Mouse (Mus musculus) hindbrain, embryonic 16.5 days (tissue): Measurements from ENCODE around the gene Syt12. TPM values are rescaled to one million over a fixed set of nuclear protein-coding genes. Genes with fewer than 3 reads are reported as not detected.
A peak's percentile ranks its signal among the peaks of the same experiment; 100 is the strongest.

Source experiments
- ATAC-seq: fragments of 200-750 bp; cut with Nextera tagmentation; 2 replicates; pipeline ENCODE4 v1.8.0; 2017; ENCODE audit warnings: moderate TSS enrichment, moderate library complexity
- H3K27ac ChIP-seq: fragments of 300-500 bp; sonication (generic); 2 replicates; pipeline ENCODE4 v1.5.1; 2014; ENCODE audit warnings: low read depth, mild to moderate bottlenecking, control low read depth, low read length, moderate library complexity
- H3K27me3 ChIP-seq: fragments of 300-500 bp; sonication (generic); replicated peaks from 2 replicates; pipeline ENCODE4 v1.6.1; 2014; ENCODE audit warnings: low read length; ENCODE audit not compliant: control insufficient read depth, insufficient read depth
- H3K36me3 ChIP-seq: fragments of 300-500 bp; sonication (generic); 2 replicates; pipeline ENCODE4 v1.6.1; 2014; ENCODE audit warnings: mild to moderate bottlenecking, low read length, moderate library complexity, mixed read lengths; ENCODE audit not compliant: control insufficient read depth, insufficient read depth
- H3K4me1 ChIP-seq: fragments of 300-500 bp; sonication (generic); 2 replicates; pipeline ENCODE4 v1.6.1; 2014; ENCODE audit warnings: low read depth, low read length; ENCODE audit not compliant: control insufficient read depth, insufficient read depth
- H3K4me2 ChIP-seq: fragments of 300-500 bp; sonication (generic); 2 replicates; pipeline ENCODE4 v1.6.1; 2014; ENCODE audit warnings: mild to moderate bottlenecking, low read length, control low read depth, moderate library complexity
- H3K4me3 ChIP-seq: fragments of 300-500 bp; sonication (generic); 2 replicates; pipeline ENCODE4 v1.5.1; 2014; ENCODE audit warnings: mild to moderate bottlenecking, low read length, control low read depth, moderate library complexity
- H3K9ac ChIP-seq: fragments of 300-500 bp; sonication (generic); 2 replicates; pipeline ENCODE4 v1.6.1; 2014; ENCODE audit warnings: low read depth, mild to moderate bottlenecking, control low read depth, low read length, moderate library complexity
- H3K9me3 ChIP-seq: fragments of 300-500 bp; sonication (generic); 2 replicates; pipeline ENCODE4 v1.6.1; 2014; ENCODE audit warnings: mild to moderate bottlenecking, low read length, moderate library complexity; ENCODE audit not compliant: control insufficient read depth
- WGBS: fragments of 180-500 bp; shearing (Covaris S2); extraction: QIAGEN DNeasy Blood & Tissue Kit; methylation state at CpG from one replicate; pipeline ENCODE4 v1.1.7; 2014; 5-methylcytosine and 5-hydroxymethylcytosine counted together
- polyA plus RNA-seq: library from polyadenylated mRNA; unstranded; fragments of >200 nt; fragmentation: Nextera tagmentation; extraction: Ambion mirVana; gene quantifications from 2 replicates; pipeline ENCODE4 v1.2.1, GENCODE M21; 2015

Gene Syt12
- polyA plus RNA-seq, 1 experiment from 2014 or later = 9.0 TPM

DNA sequence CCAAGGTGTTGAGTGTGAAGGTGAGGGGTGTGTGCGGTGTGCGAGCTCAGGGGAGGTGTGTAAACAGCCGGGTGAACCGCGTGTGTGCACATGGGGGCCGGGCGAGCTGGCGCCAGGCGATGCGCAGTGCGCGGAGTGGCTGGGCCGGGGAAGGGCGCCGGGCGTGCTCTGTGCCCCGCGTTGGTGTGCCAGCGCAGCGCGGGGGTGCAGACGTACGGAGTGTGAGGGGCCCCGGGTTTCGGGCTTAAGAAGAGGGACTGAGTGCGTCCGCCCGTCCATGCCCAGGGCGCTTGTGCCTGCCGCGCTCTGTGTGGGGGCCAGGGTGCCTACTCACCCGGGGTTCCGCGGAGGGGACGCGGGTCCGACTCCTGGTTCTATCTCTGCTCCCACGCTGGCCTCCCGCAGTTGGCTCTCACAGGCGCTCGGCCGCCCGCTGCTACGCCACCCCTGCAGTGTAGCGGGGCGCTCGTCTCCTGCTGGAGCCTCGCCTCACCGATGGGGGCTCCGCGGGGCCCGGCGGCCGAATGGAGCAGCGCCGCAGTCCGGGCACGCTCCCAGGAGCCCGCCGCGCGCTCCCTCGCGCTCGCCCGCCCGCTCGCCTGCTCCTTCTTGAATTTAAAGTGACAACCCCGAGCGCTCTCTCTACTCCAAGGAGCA is 518 bp downstream of the Syt12 start:
- Histone ChIP-seq H3K9me3 (no peaks in the 10 kb centered on the region), H3K36me3 (no peaks in the 10 kb centered on the region), H3K9ac (peak overlapping the region; percentile 75), H3K27me3 (peaks cover 11% of the 10 kb centered on the region), H3K27ac (peak overlapping the region; percentile 68), H3K4me3 (peak overlapping the region; percentile 67), H3K4me1 (peaks cover 9% of the 10 kb centered on the region), H3K4me2 (peak overlapping the region; percentile 98)
- ATAC-seq = peak; percentile 82
- WGBS = under 1% methylated on average over 45 of the region's 70 CpGs

DNA sequence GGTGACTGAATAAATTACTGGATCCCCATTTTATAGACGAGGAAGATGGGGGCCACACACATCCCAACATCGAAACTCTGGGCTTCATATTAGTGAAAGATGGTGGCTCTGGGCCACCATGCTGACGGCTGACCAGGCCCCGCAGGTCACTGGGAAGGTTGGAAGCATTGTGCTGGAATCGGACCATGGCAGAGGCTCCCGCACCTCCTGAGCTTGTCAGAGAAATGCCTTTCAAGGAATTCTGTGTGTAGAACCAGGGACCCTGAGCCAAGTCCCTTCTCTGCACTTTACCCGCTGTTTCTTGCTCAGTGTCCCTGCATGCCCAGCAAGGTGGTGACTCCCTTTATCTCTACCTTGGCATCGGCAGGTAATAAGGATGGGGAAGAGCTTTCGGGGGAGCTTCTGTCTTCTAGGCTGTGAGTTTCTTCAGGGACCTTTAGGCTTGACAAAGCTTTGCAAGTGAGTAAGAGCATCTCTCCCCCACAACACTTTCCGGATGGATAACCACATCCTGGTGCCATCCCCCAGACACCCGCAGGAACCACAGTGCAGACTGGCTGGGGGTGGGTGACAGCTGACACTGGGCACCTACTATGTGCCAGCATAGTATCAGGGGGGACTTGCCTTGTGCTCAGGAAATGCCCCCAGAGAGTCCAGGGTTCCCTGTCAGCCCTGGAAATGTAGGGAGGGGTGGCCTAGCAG is 1.9 kb downstream of the Syt12 start:
- ATAC-seq = no peak
- WGBS = 75% methylated on average over 11 of the region's 11 CpGs

DNA sequence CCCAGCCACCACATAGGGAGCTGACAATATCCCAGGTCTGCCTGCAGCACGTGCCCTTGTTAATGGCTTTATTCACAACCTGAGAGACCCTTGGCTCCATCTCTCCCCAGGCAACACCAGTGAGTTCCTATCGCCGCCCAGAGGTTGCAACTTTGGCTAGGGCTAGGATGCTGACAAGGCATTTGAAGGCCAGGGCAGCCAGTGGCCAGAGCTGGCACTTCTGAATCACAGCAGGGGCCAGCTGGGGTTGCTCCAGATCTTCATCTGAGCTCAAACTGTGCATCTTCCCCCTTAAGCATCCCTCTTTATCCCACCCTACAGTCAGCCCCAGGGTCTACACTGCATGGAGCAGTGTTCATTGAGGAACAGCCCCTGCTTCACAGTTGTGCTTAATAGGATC is 2.5 kb downstream of the Syt12 start:
- peaks cover 11% of the 10 kb centered on the region for H3K27me3 ChIP-seq
- no peak overlapping the region for H3K9ac ChIP-seq
- no peaks in the 10 kb centered on the region for H3K9me3 ChIP-seq
- H3K27ac ChIP-seq = no peak overlapping the region
- WGBS = 55% methylated on average over 3 of the region's 3 CpGs
- no peaks in the 10 kb centered on the region for H3K36me3 ChIP-seq
- no peak for ATAC-seq
- no peak overlapping the region for H3K4me2 ChIP-seq
- no peak overlapping the region for H3K4me3 ChIP-seq
- peaks cover 9% of the 10 kb centered on the region for H3K4me1 ChIP-seq

More for the DNA sequence above, 1.9 kb downstream of the Syt12 start:
- H3K36me3 ChIP-seq = no peaks in the 10 kb centered on the region
- no peak overlapping the region for H3K27ac ChIP-seq
- H3K4me3 ChIP-seq = no peak overlapping the region
- H3K4me2 ChIP-seq = no peak overlapping the region; the same call in 1 of the 2 replicates
- H3K9ac ChIP-seq = no peak overlapping the region
- no peaks in the 10 kb centered on the region for H3K9me3 ChIP-seq
- H3K4me1 ChIP-seq = peaks cover 9% of the 10 kb centered on the region
- H3K27me3 ChIP-seq = peaks cover 11% of the 10 kb centered on the region

DNA sequence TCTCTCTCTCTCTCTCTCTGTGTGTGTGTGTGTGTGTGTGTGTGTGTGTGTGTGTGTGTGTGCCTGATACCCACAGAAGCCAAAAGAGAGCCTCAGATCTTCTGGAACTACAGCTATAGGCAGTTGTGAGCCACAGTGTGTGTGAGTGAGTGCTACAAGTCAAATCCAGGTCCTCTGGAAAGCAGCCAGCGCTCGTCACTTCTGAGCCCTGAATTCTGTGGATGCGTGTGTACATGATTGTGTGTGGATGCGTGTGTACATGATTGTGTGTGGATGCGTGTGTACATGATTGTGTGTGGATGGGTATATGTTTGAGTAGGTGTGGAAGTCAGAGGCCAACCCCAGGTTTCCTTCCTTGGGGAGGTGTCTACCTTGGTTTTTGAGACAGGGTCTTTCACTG is 3.7 kb downstream of the Syt12 start:
- Histone ChIP-seq H3K27ac (no peak overlapping the region), H3K4me2 (no peak overlapping the region), H3K27me3 (peaks cover 11% of the 10 kb centered on the region), H3K9me3 (no peaks in the 10 kb centered on the region), H3K36me3 (no peaks in the 10 kb centered on the region), H3K4me3 (no peak overlapping the region), H3K9ac (no peak overlapping the region), H3K4me1 (peaks cover 9% of the 10 kb centered on the region)
- WGBS = 90% methylated on average over 5 of the region's 5 CpGs
- no peak for ATAC-seq

DNA sequence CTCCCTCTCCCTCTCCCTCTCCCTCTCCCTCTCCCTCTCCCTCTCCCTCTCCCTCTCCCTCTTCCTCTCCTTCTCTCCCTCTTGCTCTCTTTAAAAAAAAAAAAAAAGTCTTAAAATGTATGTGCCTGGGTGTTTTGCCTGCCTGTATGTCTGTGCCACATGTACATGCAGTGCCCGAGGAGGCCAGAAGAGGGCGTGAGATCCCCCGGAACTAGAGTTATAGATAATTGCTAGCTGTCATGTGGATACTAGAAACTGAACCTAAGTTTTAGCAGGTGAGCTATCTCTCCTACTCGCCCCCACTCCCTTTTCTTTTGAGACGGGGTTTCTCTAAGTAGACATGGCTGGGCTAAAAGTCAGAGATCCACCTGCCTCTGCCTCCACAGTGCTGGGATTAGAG is 8.9 kb downstream of the Syt12 start:
- Histone ChIP-seq H3K27me3 (no peaks in the 10 kb centered on the region), H3K27ac (no peak overlapping the region), H3K36me3 (no peaks in the 10 kb centered on the region), H3K9ac (no peak overlapping the region), H3K4me3 (no peak overlapping the region), H3K9me3 (no peaks in the 10 kb centered on the region), H3K4me2 (no peak overlapping the region), H3K4me1 (no peaks in the 10 kb centered on the region)
- 31% methylated on average over 5 of the region's 5 CpGs for WGBS
- no peak for ATAC-seq

DNA sequence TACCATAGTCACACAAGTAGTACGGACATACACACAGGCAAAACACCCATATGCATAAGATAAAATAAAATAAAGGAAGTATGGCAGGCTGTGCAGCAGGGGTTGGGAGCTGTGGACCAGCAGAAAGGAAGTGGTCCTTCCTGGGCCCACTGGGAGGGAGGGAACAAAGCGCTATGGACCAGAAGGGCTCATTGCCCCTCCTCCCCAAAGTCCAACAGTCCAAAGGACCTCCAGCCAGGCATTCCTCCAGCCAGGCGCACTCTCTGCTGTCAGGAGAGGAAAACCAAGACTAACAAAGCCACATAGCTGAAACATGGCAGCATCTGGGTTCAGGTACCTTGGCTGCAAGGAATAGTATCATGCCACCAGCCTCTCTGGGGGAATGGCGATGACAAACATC is 12.6 kb downstream of the Syt12 start:
- no peak for ATAC-seq
- WGBS = 78% methylated on average over 4 of the region's 4 CpGs
- Histone ChIP-seq H3K27me3 (no peaks in the 10 kb centered on the region), H3K36me3 (no peaks in the 10 kb centered on the region), H3K4me1 (no peaks in the 10 kb centered on the region), H3K4me3 (no peak overlapping the region), H3K9ac (no peak overlapping the region), H3K9me3 (no peaks in the 10 kb centered on the region), H3K27ac (no peak overlapping the region), H3K4me2 (no peak overlapping the region)

DNA sequence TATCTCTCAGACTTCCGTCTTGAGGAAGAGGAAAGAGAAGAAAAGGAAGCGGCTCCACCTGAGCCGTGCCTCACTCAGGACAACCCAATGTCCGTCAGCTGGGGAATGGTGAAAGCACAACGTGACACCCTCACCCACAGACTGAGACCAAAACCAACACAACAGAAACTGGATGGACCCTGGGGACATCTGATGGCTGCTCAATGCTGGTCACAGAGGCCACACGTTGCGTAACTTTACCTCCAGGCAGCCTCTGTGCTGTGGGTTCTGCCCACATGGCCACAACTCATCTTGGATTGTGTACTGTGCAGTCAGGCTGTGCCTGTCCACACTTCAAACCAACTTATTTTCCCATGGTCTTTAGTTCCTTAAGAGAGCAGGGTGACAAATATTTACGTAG is 15.3 kb downstream of the Syt12 start:
- no peak for ATAC-seq
- Histone ChIP-seq H3K9ac (no peak overlapping the region), H3K4me3 (no peak overlapping the region), H3K36me3 (no peaks in the 10 kb centered on the region), H3K4me1 (no peaks in the 10 kb centered on the region), H3K27ac (no peak overlapping the region), H3K4me2 (no peak overlapping the region), H3K27me3 (no peaks in the 10 kb centered on the region), H3K9me3 (no peaks in the 10 kb centered on the region)
- WGBS = 89% methylated on average over 8 of the region's 8 CpGs

DNA sequence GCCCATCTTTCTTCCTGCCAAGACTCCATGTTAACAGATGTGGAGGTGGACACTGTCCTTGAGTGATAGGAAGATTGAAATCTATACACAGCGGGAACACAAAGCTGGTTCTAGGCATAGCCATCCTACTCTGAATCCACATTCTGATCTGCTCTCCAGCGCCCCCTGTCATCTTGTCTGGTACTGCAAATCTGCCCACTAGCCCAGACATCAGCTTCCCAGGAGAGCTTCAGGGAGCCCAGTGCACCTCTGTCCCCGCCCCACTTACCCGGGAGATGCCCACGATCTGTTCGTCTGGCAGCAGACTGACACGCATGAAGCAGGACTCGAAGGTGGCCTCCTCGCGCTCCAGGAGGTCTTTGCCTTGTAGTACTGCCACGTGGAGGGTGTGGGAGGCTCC is 21.0 kb downstream of the Syt12 start:
- Histone ChIP-seq H3K9ac (no peak overlapping the region), H3K4me3 (no peak overlapping the region), H3K27ac (no peak overlapping the region), H3K9me3 (no peaks in the 10 kb centered on the region), H3K4me2 (no peak overlapping the region), H3K36me3 (no peaks in the 10 kb centered on the region), H3K27me3 (no peaks in the 10 kb centered on the region), H3K4me1 (0 out of 2 replicates have a peak, but pooled peaks cover 3% of the 10 kb centered on the region)
- 12% methylated on average over 11 of the region's 11 CpGs for WGBS
- no peak for ATAC-seq

DNA sequence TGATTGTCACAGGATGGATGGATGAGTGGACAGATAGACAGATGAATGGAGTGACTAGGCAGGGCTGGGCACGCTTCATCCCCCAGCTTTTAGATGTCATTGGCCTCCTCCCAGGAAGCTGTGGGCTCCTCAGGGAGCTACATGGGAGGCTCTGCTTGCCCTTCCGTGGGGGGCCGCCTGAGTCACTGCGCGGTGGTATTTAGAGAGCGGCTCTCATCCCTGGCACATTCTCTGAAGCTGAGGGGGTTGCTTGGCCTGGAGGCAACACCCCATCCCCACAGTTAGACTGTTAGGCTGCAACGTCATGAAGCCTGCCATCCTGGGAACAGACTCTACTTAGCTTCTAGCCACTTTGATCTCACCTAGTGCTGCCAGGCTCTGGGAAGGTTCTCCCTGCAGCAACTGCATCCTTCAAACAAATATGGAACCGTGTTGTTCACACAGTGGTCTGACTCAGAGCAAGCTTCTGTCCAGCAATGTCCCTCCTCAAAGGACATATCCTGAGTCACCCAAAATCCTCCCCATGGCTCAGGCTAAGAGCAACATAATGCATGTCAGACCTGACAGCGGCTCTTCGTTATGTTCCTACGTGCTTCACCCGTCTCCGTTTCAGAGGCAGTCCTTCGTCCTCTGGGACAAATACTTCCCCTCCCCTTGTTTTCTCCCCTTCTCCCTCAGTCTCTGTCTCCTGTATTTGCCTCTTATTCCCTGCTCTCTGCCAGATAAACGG is 22.0 kb downstream of the Syt12 start:
- Histone ChIP-seq H3K9me3 (no peaks in the 10 kb centered on the region), H3K4me3 (no peak overlapping the region), H3K9ac (no peak overlapping the region), H3K4me1 (0 out of 2 replicates have a peak, but pooled peaks cover 3% of the 10 kb centered on the region), H3K27me3 (no peaks in the 10 kb centered on the region), H3K36me3 (no peaks in the 10 kb centered on the region), H3K4me2 (no peak overlapping the region), H3K27ac (no peak overlapping the region)
- whole genome bisulfite sequencing = 76% methylated on average over 15 of the region's 15 CpGs
- ATAC-seq = no peak
